Mouse (Mus musculus) cerebellum, adult 9-10 months (tissue): ENCODE results near the gene Fgf12.

Experiments
- DNase-seq: peaks from one replicate; pipeline ENCODE4 v3.0.0; 2022

The Fgf12 gene

GRCm38 (mm10) chr16:28603155-28603554 is 149.7 kb downstream of the Fgf12 start:
- peak; percentile 33 for DNase-seq

- DNase-seq, result peak; percentile 88
Measured at GRCm38 (mm10) chr16:28601723-28602122, 151.1 kb downstream of the Fgf12 start.

GRCm38 (mm10) chr16:28596112-28596511 is 156.8 kb downstream of the Fgf12 start:
- DNase-seq, result peak; percentile 71

- DNase-seq, result peak; percentile 79
Measured at GRCm38 (mm10) chr16:28593075-28593915, 159.6 kb downstream of the Fgf12 start.

GRCm38 (mm10) chr16:28592466-28592865 is 160.4 kb downstream of the Fgf12 start:
- no peak for DNase-seq

GRCm38 (mm10) chr16:28591583-28591982 is 161.3 kb downstream of the Fgf12 start:
- no peak for DNase-seq

- no peak for DNase-seq
Measured at GRCm38 (mm10) chr16:28572212-28572611, 180.7 kb downstream of the Fgf12 start.

- no peak for DNase-seq
Measured at GRCm38 (mm10) chr16:28564716-28565217, 188.1 kb downstream of the Fgf12 start.

GRCm38 (mm10) chr16:28564075-28564715 is 188.7 kb downstream of the Fgf12 start:
- no peak for DNase-seq

GRCm38 (mm10) chr16:28562847-28563246 is 190.0 kb downstream of the Fgf12 start:
- no peak for DNase-seq

GRCm38 (mm10) chr16:28555219-28555618 is 197.6 kb downstream of the Fgf12 start:
- DNase-seq, result no peak

- DNase-seq, result no peak
Measured at GRCm38 (mm10) chr16:28539423-28539822, 213.4 kb downstream of the Fgf12 start.

GRCm38 (mm10) chr16:28517596-28518524 is 235.0 kb downstream of the Fgf12 start:
- DNase-seq, result peak; percentile 92

- no peak for DNase-seq
Measured at GRCm38 (mm10) chr16:28512446-28512845, 240.4 kb downstream of the Fgf12 start.

GRCm38 (mm10) chr16:28511413-28511812 is 241.5 kb downstream of the Fgf12 start:
- no peak for DNase-seq

GRCm38 (mm10) chr16:28497971-28498607 is 254.8 kb downstream of the Fgf12 start:
- no peak for DNase-seq

- no peak for DNase-seq
Measured at GRCm38 (mm10) chr16:28491711-28492110, 261.2 kb downstream of the Fgf12 start.

- DNase-seq, result peak; percentile 90
Measured at GRCm38 (mm10) chr16:28490515-28490914, 262.4 kb downstream of the Fgf12 start.

- no peak for DNase-seq
Measured at GRCm38 (mm10) chr16:28484920-28485319, 267.9 kb downstream of the Fgf12 start.

- peak; percentile 84 for DNase-seq
Measured at GRCm38 (mm10) chr16:28479022-28479421, 273.8 kb downstream of the Fgf12 start.

- DNase-seq, result peak; percentile 46
Measured at GRCm38 (mm10) chr16:28476651-28477050, 276.2 kb downstream of the Fgf12 start.

- DNase-seq, result peak; percentile 85
Measured at GRCm38 (mm10) chr16:28475553-28475952, 277.3 kb downstream of the Fgf12 start.
